Mouse (Mus musculus) spleen, adult 2 months (tissue): ENCODE data around the gene Tenm4.

ENCODE experiments used
- CTCF ChIP-seq: fragments of 200-500 bp; IDR thresholded peaks from 2 replicates; pipeline ENCODE4 v1.5.1; 2011; ENCODE audit warnings: mild to moderate bottlenecking, inconsistent platforms; ENCODE audit not compliant: insufficient read depth, insufficient read length, insufficient replicate concordance; ENCODE audit errors: extremely low read depth
- POLR2A ChIP-seq: fragments of 200-500 bp; IDR thresholded peaks from 2 replicates; pipeline ENCODE4 v1.6.1; 2011; ENCODE audit warnings: low read depth, low read length, inconsistent platforms

GRCm38 (mm10) chr7:96154025-96154424, 17.0 kb upstream of the Tenm4 start:
- TF ChIP-seq CTCF: no peak
- no peak for TF ChIP-seq POLR2A
